Mouse (Mus musculus): ENCODE measurements around the gene Cacnb2. TPM values are rescaled to one million over a fixed set of nuclear protein-coding genes. Genes with fewer than 3 reads are reported as not detected.

Cacnb2 gene
- polyA plus RNA-seq, 1 experiment from 2014 or later = 1.1 TPM

DNA sequence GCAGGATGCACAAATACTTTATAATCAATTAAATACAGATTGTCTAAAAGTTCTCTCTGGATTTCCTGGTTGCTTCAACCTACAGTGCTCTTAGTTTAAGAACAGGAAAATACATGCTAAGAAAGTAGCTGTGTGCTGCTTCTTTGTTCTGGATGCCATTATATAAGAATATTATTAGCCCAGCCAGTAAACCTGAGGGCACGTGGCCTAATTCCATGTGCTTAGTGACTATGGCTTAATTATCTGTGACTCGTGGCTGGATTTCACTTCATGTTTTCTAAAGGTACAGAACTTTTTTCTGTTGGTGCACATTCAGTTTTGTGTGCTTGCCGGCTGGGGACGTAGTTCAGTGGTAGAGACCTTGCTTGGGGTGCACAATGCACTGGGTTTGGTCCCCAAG lies 222.3 kb downstream of the Cacnb2 start:
- ATAC-seq (ENCODE audit: low FRiP score) (no peak), DNase-seq (ENCODE audit: low spot score, missing footprints) (no peak)
- Histone ChIP-seq H3K9ac (ENCODE audit: low read length) (no peak overlapping the region), H3K27me3 (ENCODE audit: control insufficient read depth, insufficient read depth, low read length) (no peaks in the 10 kb centered on the region), H3K4me3 (ENCODE audit: low read depth, low read length) (no peak overlapping the region), H3K27ac (ENCODE audit: low read depth, low read length) (no peak overlapping the region), H3K9me3 (ENCODE audit: control insufficient read depth, low read length) (no peaks in the 10 kb centered on the region), H3K36me3 (ENCODE audit: control insufficient read depth, insufficient read depth, low read length) (no peaks in the 10 kb centered on the region), H3K4me2 (no peak overlapping the region), H3K4me1 (ENCODE audit: control insufficient read depth, insufficient read depth, low read length) (no peaks in the 10 kb centered on the region)
- 71% methylated on average over 4 of the region's 4 CpGs for WGBS

DNA sequence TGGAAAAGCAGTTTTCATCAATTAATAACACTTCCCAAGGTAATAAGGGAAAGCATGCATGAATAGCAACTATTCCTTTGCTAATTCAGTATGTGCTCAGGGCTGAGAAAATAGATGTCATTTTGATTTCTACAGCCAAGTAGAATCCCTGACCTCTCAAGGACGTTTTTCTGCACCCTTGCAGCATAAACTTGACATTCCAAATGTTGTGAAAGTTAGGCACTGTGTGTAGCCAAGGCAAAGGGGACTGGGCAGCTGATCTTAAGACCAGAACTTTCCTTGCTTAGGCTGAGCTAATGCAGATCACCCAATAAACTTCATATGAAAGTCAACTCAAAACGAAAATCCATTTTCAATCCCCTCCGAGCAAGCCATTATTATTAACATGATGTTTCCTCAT lies 226.6 kb downstream of the Cacnb2 start:
- DNase-seq (ENCODE audit: low spot score, missing footprints) (no peak), ATAC-seq (ENCODE audit: low FRiP score) (no peak)
- WGBS = 73% methylated on average over 3 of the region's 3 CpGs
- no peak overlapping the region for H3K4me3 ChIP-seq (ENCODE audit: low read depth, low read length)
- no peaks in the 10 kb centered on the region for H3K27me3 ChIP-seq (ENCODE audit: control insufficient read depth, insufficient read depth, low read length)
- H3K9me3 ChIP-seq (ENCODE audit: control insufficient read depth, low read length) = no peaks in the 10 kb centered on the region
- H3K36me3 ChIP-seq (ENCODE audit: control insufficient read depth, insufficient read depth, low read length) = no peaks in the 10 kb centered on the region
- H3K27ac ChIP-seq (ENCODE audit: low read depth, low read length) = no peak overlapping the region
- no peak overlapping the region for H3K4me2 ChIP-seq
- no peak overlapping the region for H3K9ac ChIP-seq (ENCODE audit: low read length)
- H3K4me1 ChIP-seq (ENCODE audit: control insufficient read depth, insufficient read depth, low read length) = no peaks in the 10 kb centered on the region

DNA sequence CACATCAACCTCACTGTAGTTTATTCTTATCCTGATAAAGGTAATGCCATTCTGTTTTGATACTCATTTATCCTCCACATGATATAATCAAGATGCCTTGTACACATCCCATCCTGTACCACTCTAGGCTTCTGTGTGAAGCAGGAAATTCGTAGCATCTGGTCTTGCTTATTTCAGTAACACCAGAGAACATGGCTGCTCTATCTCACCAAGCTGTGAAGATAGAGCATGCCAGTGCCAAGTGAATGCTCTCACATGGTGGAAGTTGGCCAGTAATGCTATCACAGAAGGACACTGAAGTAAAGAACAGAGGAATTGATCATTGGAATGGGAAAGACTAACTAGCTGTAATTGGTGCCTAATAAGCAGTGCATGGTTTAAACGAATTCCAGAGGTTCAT lies 228.4 kb downstream of the Cacnb2 start:
- Histone ChIP-seq H3K27me3 (ENCODE audit: control insufficient read depth, insufficient read depth, low read length) (no peaks in the 10 kb centered on the region), H3K27ac (ENCODE audit: low read depth, low read length) (no peak overlapping the region), H3K4me2 (no peak overlapping the region), H3K4me1 (ENCODE audit: control insufficient read depth, insufficient read depth, low read length) (no peaks in the 10 kb centered on the region), H3K9me3 (ENCODE audit: control insufficient read depth, low read length) (no peaks in the 10 kb centered on the region), H3K36me3 (ENCODE audit: control insufficient read depth, insufficient read depth, low read length) (no peaks in the 10 kb centered on the region), H3K9ac (ENCODE audit: low read length) (no peak overlapping the region), H3K4me3 (ENCODE audit: low read depth, low read length) (no peak overlapping the region)
- no peak for ATAC-seq (ENCODE audit: low FRiP score)
- 81% methylated on average over 2 of the region's 2 CpGs for WGBS
- no peak for DNase-seq (ENCODE audit: low spot score, missing footprints)

DNA sequence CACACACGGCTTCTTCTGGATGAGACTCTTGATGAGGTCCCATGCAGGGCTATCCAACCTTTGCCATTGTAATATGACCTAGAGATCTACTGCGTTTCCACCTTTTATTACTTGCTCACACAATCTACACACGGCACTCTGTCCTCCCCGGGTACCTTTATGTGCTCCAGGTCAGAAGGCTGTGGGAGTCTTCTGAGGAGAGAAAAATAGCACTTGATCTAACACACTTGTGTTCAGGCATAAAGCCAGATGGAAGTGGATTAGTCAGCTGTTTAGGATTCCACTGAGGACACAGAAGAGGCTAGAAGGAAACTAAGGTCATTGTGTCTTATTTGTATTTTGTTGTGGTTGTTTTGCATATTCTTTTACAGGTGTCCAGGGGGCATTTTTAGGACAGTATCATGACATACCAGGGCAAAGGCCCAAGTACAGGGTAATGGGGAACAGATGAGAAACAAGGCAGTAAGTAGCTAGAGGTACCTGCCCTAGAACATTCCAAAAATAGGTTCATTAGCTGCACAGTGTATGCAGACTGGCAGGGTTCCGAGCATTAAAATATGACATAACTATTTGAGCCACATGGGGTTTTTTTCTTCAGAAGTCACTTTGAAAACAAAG lies 231.9 kb downstream of the Cacnb2 start:
- DNase-seq (ENCODE audit: low spot score, missing footprints) = no peak
- Histone ChIP-seq H3K4me1 (ENCODE audit: control insufficient read depth, insufficient read depth, low read length) (no peaks in the 10 kb centered on the region), H3K4me3 (ENCODE audit: low read depth, low read length) (no peak overlapping the region), H3K9me3 (ENCODE audit: control insufficient read depth, low read length) (no peaks in the 10 kb centered on the region), H3K9ac (ENCODE audit: low read length) (no peak overlapping the region), H3K27ac (ENCODE audit: low read depth, low read length) (no peak overlapping the region), H3K36me3 (ENCODE audit: control insufficient read depth, insufficient read depth, low read length) (no peaks in the 10 kb centered on the region), H3K4me2 (no peak overlapping the region), H3K27me3 (ENCODE audit: control insufficient read depth, insufficient read depth, low read length) (no peaks in the 10 kb centered on the region)
- ATAC-seq (ENCODE audit: low FRiP score) = no peak
- WGBS = 83% methylated on average over 5 of the region's 5 CpGs

GRCm38 (mm10) chr2:14841272-14841671 lies 238.4 kb downstream of the Cacnb2 start:
- no peak for DNase-seq (ENCODE audit: low spot score, missing footprints)
- no peak for ATAC-seq (ENCODE audit: low FRiP score)
- H3K4me2 ChIP-seq = no peak overlapping the region
- no peaks in the 10 kb centered on the region for H3K36me3 ChIP-seq (ENCODE audit: control insufficient read depth, insufficient read depth, low read length)
- H3K4me1 ChIP-seq (ENCODE audit: control insufficient read depth, insufficient read depth, low read length) = no peaks in the 10 kb centered on the region
- H3K9ac ChIP-seq (ENCODE audit: low read length) = no peak overlapping the region
- H3K27ac ChIP-seq (ENCODE audit: low read depth, low read length) = no peak overlapping the region
- H3K4me3 ChIP-seq (ENCODE audit: low read depth, low read length) = no peak overlapping the region
- H3K9me3 ChIP-seq (ENCODE audit: control insufficient read depth, low read length) = no peaks in the 10 kb centered on the region
- WGBS = 80% methylated on average over 1 of the region's 1 CpGs
- H3K27me3 ChIP-seq (ENCODE audit: control insufficient read depth, insufficient read depth, low read length) = no peaks in the 10 kb centered on the region

- peaks cover 5% of the 10 kb centered on the region; the same call in 1 of the 2 replicates for H3K4me1 ChIP-seq (ENCODE audit: control insufficient read depth, insufficient read depth, low read length)
- WGBS = 77% methylated on average over 1 of the region's 1 CpGs
- no peak for ATAC-seq (ENCODE audit: low FRiP score)
- H3K27ac ChIP-seq (ENCODE audit: low read depth, low read length) = no peak overlapping the region
- DNase-seq (ENCODE audit: low spot score, missing footprints) = no peak
- H3K27me3 ChIP-seq (ENCODE audit: control insufficient read depth, insufficient read depth, low read length) = no peaks in the 10 kb centered on the region
- no peak overlapping the region for H3K4me3 ChIP-seq (ENCODE audit: low read depth, low read length)
- no peaks in the 10 kb centered on the region for H3K36me3 ChIP-seq (ENCODE audit: control insufficient read depth, insufficient read depth, low read length)
- no peaks in the 10 kb centered on the region for H3K9me3 ChIP-seq (ENCODE audit: control insufficient read depth, low read length)
- no peak overlapping the region for H3K4me2 ChIP-seq
- no peak overlapping the region for H3K9ac ChIP-seq (ENCODE audit: low read length)
Measured at GRCm38 (mm10) chr2:14846727-14847126, 243.8 kb downstream of the Cacnb2 start.

DNA sequence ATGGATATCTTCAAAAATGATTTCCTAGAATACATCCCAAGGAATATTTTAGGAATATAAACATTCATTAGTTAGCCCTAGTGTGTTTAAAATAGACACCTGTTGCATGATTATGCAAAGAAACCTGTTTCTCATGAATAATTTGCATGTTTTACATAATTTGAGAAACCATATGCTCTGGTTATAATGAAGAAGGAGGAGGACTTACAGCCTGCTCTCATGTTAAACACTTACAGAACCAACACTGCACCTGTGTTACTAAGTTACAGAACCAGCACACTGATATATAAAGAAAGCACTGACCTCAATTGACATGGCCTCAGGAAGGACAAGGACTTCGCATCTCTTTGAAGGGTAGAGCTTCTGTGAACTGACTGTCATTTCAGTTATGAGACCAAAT lies 244.3 kb downstream of the Cacnb2 start:
- 91% methylated on average over 1 of the region's 1 CpGs for WGBS

DNA sequence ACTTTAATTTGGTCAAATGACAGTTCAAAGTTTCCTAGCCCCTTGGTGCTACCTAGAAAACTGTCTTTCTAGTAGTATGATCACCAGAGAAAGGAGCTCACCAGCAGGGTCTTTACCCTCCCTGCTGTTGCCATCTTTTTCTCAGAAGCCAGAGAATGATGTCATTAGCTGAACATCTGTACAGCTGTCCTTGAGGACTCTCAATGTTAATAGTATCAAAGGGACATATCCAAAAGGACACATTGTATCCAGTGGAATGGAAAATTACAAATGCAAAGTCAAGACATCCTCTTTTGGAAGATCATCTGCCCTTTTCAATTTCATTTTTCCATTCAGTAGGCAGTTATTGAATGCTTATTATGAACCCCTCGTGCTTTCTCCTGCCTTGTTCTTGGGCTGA lies 247.9 kb downstream of the Cacnb2 start:
- H3K27ac ChIP-seq (ENCODE audit: low read depth, low read length) = no peak overlapping the region
- no peak overlapping the region for H3K4me2 ChIP-seq
- DNase-seq (ENCODE audit: low spot score, missing footprints) = no peak
- H3K9me3 ChIP-seq (ENCODE audit: control insufficient read depth, low read length) = no peaks in the 10 kb centered on the region
- H3K36me3 ChIP-seq (ENCODE audit: control insufficient read depth, insufficient read depth, low read length) = no peaks in the 10 kb centered on the region
- 86% methylated on average over 1 of the region's 1 CpGs for WGBS
- no peak overlapping the region for H3K4me3 ChIP-seq (ENCODE audit: low read depth, low read length)
- H3K9ac ChIP-seq (ENCODE audit: low read length) = no peak overlapping the region
- H3K4me1 ChIP-seq (ENCODE audit: control insufficient read depth, insufficient read depth, low read length) = peaks cover 5% of the 10 kb centered on the region; the same call in 1 of the 2 replicates
- ATAC-seq (ENCODE audit: low FRiP score) = no peak
- H3K27me3 ChIP-seq (ENCODE audit: control insufficient read depth, insufficient read depth, low read length) = no peaks in the 10 kb centered on the region

More for the DNA sequence above, 244.3 kb downstream of the Cacnb2 start:
- H3K27ac ChIP-seq (ENCODE audit: low read depth, low read length) = no peak overlapping the region
- no peak overlapping the region for H3K9ac ChIP-seq (ENCODE audit: low read length)
- ATAC-seq (ENCODE audit: low FRiP score) (no peak), DNase-seq (ENCODE audit: low spot score, missing footprints) (no peak)
- no peaks in the 10 kb centered on the region for H3K27me3 ChIP-seq (ENCODE audit: control insufficient read depth, insufficient read depth, low read length)
- no peaks in the 10 kb centered on the region for H3K9me3 ChIP-seq (ENCODE audit: control insufficient read depth, low read length)
- no peak overlapping the region for H3K4me2 ChIP-seq
- peaks cover 5% of the 10 kb centered on the region; the same call in 1 of the 2 replicates for H3K4me1 ChIP-seq (ENCODE audit: control insufficient read depth, insufficient read depth, low read length)
- no peaks in the 10 kb centered on the region for H3K36me3 ChIP-seq (ENCODE audit: control insufficient read depth, insufficient read depth, low read length)
- H3K4me3 ChIP-seq (ENCODE audit: low read depth, low read length) = no peak overlapping the region

DNA sequence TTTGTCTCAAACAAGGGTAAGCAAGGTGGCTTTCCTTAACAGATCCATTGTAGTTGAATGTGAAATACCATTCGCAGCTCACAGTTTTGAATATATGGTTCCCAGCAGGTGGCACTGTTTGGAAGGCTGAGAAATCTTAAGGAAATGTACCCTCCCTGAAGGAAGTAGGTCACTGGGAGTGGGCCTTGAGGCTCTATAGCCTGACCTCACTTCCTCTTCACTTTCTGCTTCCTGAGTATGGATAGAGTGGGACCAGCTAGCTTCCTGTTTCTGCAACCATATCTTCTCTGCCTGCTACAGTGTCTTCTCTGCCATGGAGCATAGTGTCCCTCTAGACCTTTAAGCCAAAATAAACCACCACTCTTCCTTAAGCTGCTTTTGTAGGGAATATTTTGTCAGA lies 248.5 kb downstream of the Cacnb2 start:
- no peak for ATAC-seq (ENCODE audit: low FRiP score)
- DNase-seq (ENCODE audit: low spot score, missing footprints) = no peak
- 83% methylated on average over 1 of the region's 1 CpGs for WGBS
- no peak overlapping the region for H3K4me3 ChIP-seq (ENCODE audit: low read depth, low read length)
- no peaks in the 10 kb centered on the region for H3K36me3 ChIP-seq (ENCODE audit: control insufficient read depth, insufficient read depth, low read length)
- no peak overlapping the region for H3K9ac ChIP-seq (ENCODE audit: low read length)
- H3K27me3 ChIP-seq (ENCODE audit: control insufficient read depth, insufficient read depth, low read length) = no peaks in the 10 kb centered on the region
- no peak overlapping the region for H3K27ac ChIP-seq (ENCODE audit: low read depth, low read length)
- H3K4me2 ChIP-seq = no peak overlapping the region
- peaks cover 5% of the 10 kb centered on the region; the same call in 1 of the 2 replicates for H3K4me1 ChIP-seq (ENCODE audit: control insufficient read depth, insufficient read depth, low read length)
- H3K9me3 ChIP-seq (ENCODE audit: control insufficient read depth, low read length) = no peaks in the 10 kb centered on the region

All from midbrain, embryonic 11.5 days (tissue).